Mouse (Mus musculus): Measurements from ENCODE around the gene Ttc39d. TPM values are rescaled to one million over a fixed set of nuclear protein-coding genes. Genes with fewer than 3 reads are reported as not detected.

Ttc39d gene
- polyA plus RNA-seq, 1 experiment from 2014 or later = 0.17 TPM

GRCm38 (mm10) chr17:80236805-80237204 is 29.5 kb downstream of the Ttc39d start:
- H3K36me3 ChIP-seq = peaks cover 55% of the 10 kb centered on the region
- H3K27me3 ChIP-seq = no peaks in the 10 kb centered on the region
- 95% methylated on average over 3 of the region's 3 CpGs for WGBS

DNA sequence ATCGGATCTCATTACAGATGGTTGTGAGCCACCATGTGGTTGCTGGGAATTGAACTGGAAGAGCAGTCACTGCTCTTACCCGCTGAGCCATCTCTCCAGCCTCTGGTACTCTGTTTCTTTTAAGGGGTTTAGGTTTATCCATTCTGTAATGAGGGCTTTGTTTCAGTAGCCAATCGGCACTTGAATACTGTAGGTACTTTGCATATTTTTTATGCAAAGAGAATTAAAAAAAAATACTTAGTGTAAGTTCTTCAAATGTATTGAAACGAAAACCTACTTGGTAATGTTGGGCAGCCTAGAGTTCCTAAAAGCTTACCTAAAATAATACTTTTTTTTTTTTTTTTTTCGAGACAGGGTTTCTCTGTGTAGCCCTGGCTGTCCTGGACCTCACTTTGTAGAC is 30.2 kb downstream of the Ttc39d start:
- WGBS = 94% methylated on average over 5 of the region's 5 CpGs
- no peak overlapping the region for H3K4me3 ChIP-seq
- peaks cover 62% of the 10 kb centered on the region for H3K36me3 ChIP-seq
- no peak for ATAC-seq (ENCODE audit: low FRiP score)
- H3K27me3 ChIP-seq = no peaks in the 10 kb centered on the region
- H3K9ac ChIP-seq = no peak overlapping the region
- H3K9me3 ChIP-seq = no peaks in the 10 kb centered on the region
- H3K27ac ChIP-seq = no peak overlapping the region
- no peak overlapping the region for H3K4me2 ChIP-seq
- H3K4me1 ChIP-seq (replicated peaks) = no peaks in the 10 kb centered on the region

More at GRCm38 (mm10) chr17:80236805-80237204, 29.5 kb downstream of the Ttc39d start:
- ATAC-seq (ENCODE audit: low FRiP score) = no peak
- Histone ChIP-seq H3K4me1 (replicated peaks) (no peaks in the 10 kb centered on the region), H3K4me3 (no peak overlapping the region), H3K9ac (no peak overlapping the region), H3K4me2 (no peak overlapping the region), H3K9me3 (no peaks in the 10 kb centered on the region), H3K27ac (no peak overlapping the region)

DNA sequence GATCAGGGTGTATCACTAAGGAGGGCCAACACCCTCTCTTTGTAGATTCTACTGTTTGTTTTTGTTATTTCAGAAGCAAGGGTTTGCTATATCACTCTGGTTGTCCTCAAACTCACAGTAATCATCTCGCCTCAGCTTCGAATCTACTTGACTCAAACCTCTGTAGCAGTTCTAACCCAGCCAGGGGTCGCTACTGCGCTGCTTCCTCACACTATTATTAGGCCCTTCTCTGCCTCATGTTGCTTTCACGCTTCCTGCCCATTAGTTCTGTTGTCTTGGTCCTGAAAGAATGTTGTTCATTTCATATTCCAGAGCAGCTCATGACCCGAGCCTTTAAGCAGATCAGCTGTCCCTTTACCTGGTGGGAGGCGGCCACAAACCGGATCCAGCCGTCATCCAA is 34.3 kb downstream of the Ttc39d start:
- H3K4me3 ChIP-seq = no peak overlapping the region
- no peak overlapping the region for H3K9ac ChIP-seq
- no peaks in the 10 kb centered on the region for H3K9me3 ChIP-seq
- H3K27me3 ChIP-seq = no peaks in the 10 kb centered on the region
- WGBS = 88% methylated on average over 9 of the region's 9 CpGs
- H3K4me1 ChIP-seq (replicated peaks) = no peaks in the 10 kb centered on the region
- H3K27ac ChIP-seq = no peak overlapping the region
- no peak for ATAC-seq (ENCODE audit: low FRiP score)
- H3K4me2 ChIP-seq = no peak overlapping the region
- H3K36me3 ChIP-seq = peaks cover 93% of the 10 kb centered on the region

GRCm38 (mm10) chr17:80243116-80243515 is 35.9 kb downstream of the Ttc39d start:
- peaks cover 96% of the 10 kb centered on the region for H3K36me3 ChIP-seq
- H3K27ac ChIP-seq = no peak overlapping the region
- ATAC-seq (ENCODE audit: low FRiP score) = no peak
- H3K4me2 ChIP-seq = no peak overlapping the region
- WGBS = 59% methylated on average over 13 of the region's 13 CpGs
- H3K4me1 ChIP-seq (replicated peaks) = no peaks in the 10 kb centered on the region
- no peak overlapping the region for H3K9ac ChIP-seq
- no peak overlapping the region for H3K4me3 ChIP-seq
- no peaks in the 10 kb centered on the region for H3K27me3 ChIP-seq
- H3K9me3 ChIP-seq = no peaks in the 10 kb centered on the region

GRCm38 (mm10) chr17:80252757-80253525 is 45.7 kb downstream of the Ttc39d start:
- 74% methylated on average over 13 of the region's 13 CpGs for WGBS
- ATAC-seq (ENCODE audit: low FRiP score) = no peak
- no peak overlapping the region for H3K9ac ChIP-seq

DNA sequence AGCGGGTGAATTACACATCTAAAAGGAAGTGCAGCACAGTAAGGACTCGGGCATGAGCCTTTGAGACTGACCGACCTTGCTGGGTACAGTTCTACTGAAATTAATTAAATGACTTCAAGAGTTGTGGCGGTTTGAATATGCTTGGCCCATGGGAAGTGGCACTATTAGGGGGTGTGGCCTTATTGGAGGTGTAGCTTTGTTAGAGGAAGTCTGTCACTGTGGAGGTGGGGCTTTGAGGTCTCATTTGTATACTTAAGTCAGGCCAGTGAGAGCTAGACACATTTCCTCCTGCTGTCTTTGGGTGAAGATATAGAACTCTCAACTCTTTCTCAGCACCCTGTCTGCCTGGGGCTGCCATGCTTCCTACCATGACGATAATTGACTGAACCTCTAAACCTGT is 47.2 kb downstream of the Ttc39d start:
- H3K9ac ChIP-seq = no peak overlapping the region
- ATAC-seq (ENCODE audit: low FRiP score) = no peak
- H3K9me3 ChIP-seq = no peaks in the 10 kb centered on the region
- no peak overlapping the region for H3K4me2 ChIP-seq
- no peak overlapping the region for H3K4me3 ChIP-seq
- WGBS = 96% methylated on average over 5 of the region's 5 CpGs
- no peaks in the 10 kb centered on the region for H3K4me1 ChIP-seq (replicated peaks)
- H3K36me3 ChIP-seq = peaks cover 97% of the 10 kb centered on the region
- no peaks in the 10 kb centered on the region for H3K27me3 ChIP-seq
- no peak overlapping the region for H3K27ac ChIP-seq

More at GRCm38 (mm10) chr17:80252757-80253525, 45.7 kb downstream of the Ttc39d start:
- Histone ChIP-seq H3K4me1 (replicated peaks) (no peaks in the 10 kb centered on the region), H3K36me3 (peaks cover 97% of the 10 kb centered on the region), H3K9me3 (no peaks in the 10 kb centered on the region), H3K4me2 (no peak overlapping the region), H3K27me3 (no peaks in the 10 kb centered on the region), H3K27ac (no peak overlapping the region), H3K4me3 (no peak overlapping the region)

GRCm38 (mm10) chr17:80255208-80255607 is 47.9 kb downstream of the Ttc39d start:
- WGBS = 79% methylated on average over 13 of the region's 13 CpGs
- no peak overlapping the region for H3K9ac ChIP-seq
- no peaks in the 10 kb centered on the region for H3K9me3 ChIP-seq
- no peaks in the 10 kb centered on the region for H3K27me3 ChIP-seq
- H3K4me3 ChIP-seq = no peak overlapping the region
- no peak overlapping the region for H3K4me2 ChIP-seq
- peaks cover 97% of the 10 kb centered on the region for H3K36me3 ChIP-seq
- no peaks in the 10 kb centered on the region for H3K4me1 ChIP-seq (replicated peaks)
- no peak overlapping the region for H3K27ac ChIP-seq
- ATAC-seq (ENCODE audit: low FRiP score) = no peak

DNA sequence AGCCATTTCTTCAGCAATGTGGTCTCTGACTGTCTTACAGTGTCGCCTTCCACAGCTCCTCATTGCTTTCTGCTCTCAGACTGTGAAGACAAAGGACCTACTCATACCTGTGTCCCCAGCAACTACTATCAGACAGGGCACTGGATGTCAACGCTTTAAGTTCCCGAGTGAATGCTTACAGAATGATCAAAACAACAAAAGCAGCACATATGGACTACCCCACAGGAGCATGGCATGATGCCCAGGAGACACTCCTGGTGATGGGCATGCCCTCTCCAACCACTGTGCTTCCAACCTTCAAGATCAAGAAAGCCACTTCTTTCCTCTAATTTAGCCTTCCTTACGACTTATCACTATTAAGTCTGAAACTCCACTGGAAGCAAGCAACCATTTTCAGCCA is 59.8 kb downstream of the Ttc39d start:
- no peaks in the 10 kb centered on the region for H3K9me3 ChIP-seq
- H3K4me2 ChIP-seq = no peak overlapping the region

More for the DNA sequence above, 59.8 kb downstream of the Ttc39d start:
- Histone ChIP-seq H3K27me3 (no peaks in the 10 kb centered on the region), H3K27ac (no peak overlapping the region), H3K36me3 (peaks cover 93% of the 10 kb centered on the region), H3K4me1 (replicated peaks) (no peaks in the 10 kb centered on the region), H3K9ac (no peak overlapping the region), H3K4me3 (no peak overlapping the region)
- ATAC-seq (ENCODE audit: low FRiP score) = no peak
- 91% methylated on average over 4 of the region's 4 CpGs for WGBS

Other genes with a start within 250 kb of the Ttc39d start
- 60.4 and 64.1 TPM in 2 replicates for gene Hnrnpll, start 145.1 kb upstream of the Ttc39d start, polyA plus RNA-seq (2015; fragmentation: Nextera tagmentation; extraction: Ambion mirVana)
- gene Galm, start 80.0 kb upstream of the Ttc39d start, polyA plus RNA-seq (2015; fragmentation: Nextera tagmentation; extraction: Ambion mirVana) = 2.0 and 2.4 TPM in 2 replicates
- 480 and 495 TPM in 2 replicates for gene Srsf7, start 153 bp upstream of the Ttc39d start, polyA plus RNA-seq (2015; fragmentation: Nextera tagmentation; extraction: Ambion mirVana)
- gene Gemin6, start 17.0 kb downstream of the Ttc39d start, polyA plus RNA-seq (2015; fragmentation: Nextera tagmentation; extraction: Ambion mirVana) = 21.0 and 22.9 TPM in 2 replicates
- gene Morn2, start 82.7 kb downstream of the Ttc39d start, polyA plus RNA-seq (2015; fragmentation: Nextera tagmentation; extraction: Ambion mirVana) = 53.2 and 55.3 TPM in 2 replicates
- 44.4 and 45.3 TPM in 2 replicates for gene Dhx57, start 83.0 kb downstream of the Ttc39d start, polyA plus RNA-seq (2015; fragmentation: Nextera tagmentation; extraction: Ambion mirVana)
- gene Arhgef33, start 99.9 kb downstream of the Ttc39d start, polyA plus RNA-seq (2015; fragmentation: Nextera tagmentation; extraction: Ambion mirVana) = 1.2 and 1.5 TPM in 2 replicates
- 2.3 and 3.4 TPM in 2 replicates for gene Gm10190, start 166.1 kb downstream of the Ttc39d start, polyA plus RNA-seq (2015; fragmentation: Nextera tagmentation; extraction: Ambion mirVana)